Mouse (Mus musculus) lung, adult 2 months (tissue): ENCODE measurements around the gene Prss33.

Source experiments
- CTCF ChIP-seq: fragments of 200-500 bp; IDR thresholded peaks from 2 replicates; pipeline ENCODE4 v1.5.1; 2011; ENCODE audit warnings: mild to moderate bottlenecking, low read length, control low read depth; ENCODE audit not compliant: insufficient read depth
- POLR2A ChIP-seq: fragments of 200-500 bp; IDR thresholded peaks from 2 replicates; pipeline ENCODE4 v1.6.1; 2011; ENCODE audit warnings: low read depth, mild to moderate bottlenecking, control low read depth, low read length, borderline replicate concordance; ENCODE audit errors: extremely low read depth

- peak; percentile 84 for TF ChIP-seq CTCF
- TF ChIP-seq POLR2A = no peak
These were observed 38.3 kb upstream of the Prss33 start for GRCm38 (mm10) chr17:23873884-23874856.
